Mouse (Mus musculus) ES-Bruce4 (cell line): ENCODE measurements around the gene Ldlrad3.

ENCODE experiments used
- CTCF ChIP-seq: IDR thresholded peaks from one replicate; pipeline ENCODE4 v1.8.1; 2011; ENCODE audit warnings: low read depth, low read length
- EP300 ChIP-seq: IDR thresholded peaks from 2 replicates; pipeline ENCODE4 v1.6.1; 2011; ENCODE audit warnings: low read depth, low read length; ENCODE audit not compliant: insufficient read depth
- POLR2A ChIP-seq: IDR thresholded peaks from one replicate; pipeline ENCODE4 v1.8.1; 2011; ENCODE audit warnings: low read length; ENCODE audit not compliant: insufficient read depth

- TF ChIP-seq CTCF (no peak), POLR2A (no peak), EP300 (no peak)
These were observed 136.2 kb downstream of the Ldlrad3 start for GRCm38 (mm10) chr2:102049866-102050550.
